Mouse (Mus musculus): ENCODE measurements around the gene Ak1. TPM values are rescaled to one million over a fixed set of nuclear protein-coding genes. Genes with fewer than 3 reads are reported as not detected.

The Ak1 gene
- total RNA-seq, 4 experiments from 2014 or later: 116 to 131 (median 119) TPM

DNA sequence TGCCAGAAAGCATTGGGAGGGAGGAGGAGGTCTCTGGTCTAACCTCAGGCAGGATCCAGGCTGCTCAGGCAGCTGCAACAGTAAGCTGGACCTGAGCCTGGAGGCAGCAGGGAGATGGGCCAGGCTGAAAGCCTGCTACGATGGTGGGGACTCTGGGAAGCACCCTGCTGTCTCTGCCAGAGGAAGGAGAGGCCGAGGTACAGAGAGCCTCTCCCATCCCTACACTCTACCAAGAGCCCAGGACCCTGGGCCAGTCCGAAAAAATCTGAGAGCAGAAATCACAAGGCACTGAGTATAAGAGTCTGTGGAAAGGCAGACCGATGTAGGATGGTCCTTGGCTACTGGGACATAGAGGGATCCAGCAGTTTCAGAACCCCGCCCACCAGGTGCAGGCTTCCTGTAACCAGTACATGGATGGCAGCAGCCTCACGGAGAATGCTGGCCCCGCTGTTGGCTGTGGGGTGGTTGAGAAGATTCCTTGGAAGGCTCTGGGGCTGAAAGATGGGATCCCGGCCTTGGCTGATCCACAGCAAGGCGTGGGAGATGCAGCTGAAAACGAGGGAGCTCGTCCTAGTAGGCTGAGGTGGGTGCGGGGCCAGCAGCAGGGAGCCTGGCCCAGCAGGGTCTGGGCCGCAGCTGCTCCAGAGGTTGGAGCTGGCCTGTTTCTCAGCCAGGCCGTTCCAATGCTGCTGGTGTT, 61.3 kb downstream of the Ak1 start:
- DNase-seq (ENCODE audit: low spot score in 2 of 2): no peak

DNA sequence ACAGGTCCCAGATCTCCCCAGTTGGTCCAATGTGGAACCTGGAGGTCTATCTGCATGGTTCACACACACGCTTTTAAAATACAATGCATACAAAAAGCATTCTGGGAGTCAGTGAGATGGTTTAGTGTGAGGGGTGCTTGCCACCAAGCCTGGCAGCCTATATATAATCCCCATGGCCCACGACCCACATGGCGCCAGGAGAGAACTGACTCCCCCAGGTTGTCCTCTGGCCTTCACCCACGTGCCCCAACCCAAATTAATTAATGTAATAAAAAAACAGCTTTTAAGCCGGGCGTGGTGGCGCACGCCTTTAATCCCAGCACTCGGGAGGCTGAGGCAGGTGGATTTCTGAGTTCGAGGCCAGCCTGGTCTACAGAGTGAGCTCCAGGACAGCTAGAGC, 62.1 kb downstream of the Ak1 start:
- no peak for DNase-seq (ENCODE audit: low spot score in 2 of 2)

Small RNA genes within 50 kb of the gene (microRNA-seq; reads per million reads assigned to microRNA genes)
- gene Gm47291 (0 reads per million in 2 experiments), gene Mir1954 (0 reads per million in 2 experiments)

Other genes starting within 250 kb of the Ak1 start
- gene 1110008P14Rik, start 239.8 kb upstream of the Ak1 start, total RNA-seq (2022): 100 to 1,000 TPM; 144 to 174 (median 164) TPM
- gene Lcn2, start 233.5 kb upstream of the Ak1 start, total RNA-seq (2022): 1 to 10 TPM in 2 of 4 experiments, under 1 TPM in 1, not detected in 1; 0.35 to 2.8 (median 2.0) TPM
- 10 to 100 TPM; 36.5 to 40.0 (median 38.2) TPM for gene Ptges2, start 225.9 kb upstream of the Ak1 start, total RNA-seq (2022)
- 1 to 10 TPM; 3.2 to 4.7 (median 4.2) TPM for gene Naif1, start 171.3 kb upstream of the Ak1 start, total RNA-seq (2022)
- 10 to 100 TPM; 55.0 to 60.7 (median 55.9) TPM for gene Slc25a25, start 170.3 kb upstream of the Ak1 start, total RNA-seq (2022)
- 10 to 100 TPM; 69.9 to 81.1 (median 75.7) TPM for gene Fam102a, start 86.4 kb upstream of the Ak1 start, total RNA-seq (2022)
- gene Dpm2, start 50.9 kb upstream of the Ak1 start, total RNA-seq (2022): 10 to 100 TPM; 73.1 to 87.1 (median 74.8) TPM
- 1 to 10 TPM; 4.0 to 5.2 (median 4.5) TPM for gene Pip5kl1, start 47.0 kb upstream of the Ak1 start, total RNA-seq (2022)
- under 1 TPM; 0.23 to 0.74 (median 0.40) TPM for gene 9430097D07Rik, start 46.1 kb upstream of the Ak1 start, total RNA-seq (2022)
- 10 to 100 TPM; 36.1 to 48.6 (median 40.3) TPM for gene St6galnac4, start 34.7 kb upstream of the Ak1 start, total RNA-seq (2022)
- 100 to 1,000 TPM; 110 to 144 (median 116) TPM for gene St6galnac6, start 22.0 kb upstream of the Ak1 start, total RNA-seq (2022)
- gene Eng, start 24.8 kb downstream of the Ak1 start, total RNA-seq (2022): 10 to 100 TPM; 18.2 to 24.8 (median 18.7) TPM
- 10 to 100 TPM in 3 of 4 experiments, 1 to 10 TPM in 1; 7.6 to 17.7 (median 11.4) TPM for gene Fpgs, start 82.4 kb downstream of the Ak1 start, total RNA-seq (2022)
- gene Cdk9, start 91.3 kb downstream of the Ak1 start, total RNA-seq (2022): 100 to 1,000 TPM; 102 to 129 (median 111) TPM
- 10 to 100 TPM; 18.5 to 23.8 (median 21.0) TPM for gene Sh2d3c, start 99.3 kb downstream of the Ak1 start, total RNA-seq (2022)
- 1 to 10 TPM in 3 of 4 experiments, under 1 TPM in 1; 0.92 to 2.1 (median 1.5) TPM for gene 6330409D20Rik, start 119.3 kb downstream of the Ak1 start, total RNA-seq (2022)
- gene Tor2a, start 135.5 kb downstream of the Ak1 start, total RNA-seq (2022): 10 to 100 TPM; 28.6 to 33.5 (median 31.1) TPM
- gene Ttc16, start 153.9 kb downstream of the Ak1 start, total RNA-seq (2022): 1 to 10 TPM in 2 of 4 experiments, under 1 TPM in 2; 0.52 to 1.6 (median 1.1) TPM
- gene Ptrh1, start 154.0 kb downstream of the Ak1 start, total RNA-seq (2022): 1 to 10 TPM; 4.5 to 7.0 (median 5.8) TPM
- 1 to 10 TPM in 3 of 4 experiments, under 1 TPM in 1; 0.66 to 1.9 (median 1.2) TPM for gene Cfap157, start 162.7 kb downstream of the Ak1 start, total RNA-seq (2022)
- gene Stxbp1, start 225.5 kb downstream of the Ak1 start, total RNA-seq (2022): 100 to 1,000 TPM; 583 to 634 (median 610) TPM

Measured in layer of hippocampus, adult 8-10 months (tissue).